Mouse (Mus musculus) layer of hippocampus, postnatal 14 days (tissue): ENCODE measurements around the gene Gsta2. TPM values are rescaled to one million over a fixed set of nuclear protein-coding genes. Genes with fewer than 3 reads are reported as not detected.

Experiments
- DNase-seq, 2 experiments: peaks; one replicate each; pipeline ENCODE4 v3.0.0; 2021 to 2022; ENCODE audit warnings: low spot score in 2 of 2, mixed read lengths in 1 of 2
- long read RNA-seq, 2 experiments: library from polyadenylated mRNA; stranded (forward); transcript quantifications; one replicate each; pipeline ENCODE4 v2.0.0; 2021
- total RNA-seq, 2 experiments: library from RNA; stranded (reverse); gene quantifications; 2 replicates each; pipeline ENCODE4 v1.2.3; 2021

Gsta2 gene
- total RNA-seq, result not detected
- long read RNA-seq, experiment 1, result 0 reads
- long read RNA-seq, experiment 2, partial matches to known transcripts, result 0 of 2 reads
- long read RNA-seq, experiment 2, other reads (novel, unspliced or antisense), result 2 of 2 reads

DNA sequence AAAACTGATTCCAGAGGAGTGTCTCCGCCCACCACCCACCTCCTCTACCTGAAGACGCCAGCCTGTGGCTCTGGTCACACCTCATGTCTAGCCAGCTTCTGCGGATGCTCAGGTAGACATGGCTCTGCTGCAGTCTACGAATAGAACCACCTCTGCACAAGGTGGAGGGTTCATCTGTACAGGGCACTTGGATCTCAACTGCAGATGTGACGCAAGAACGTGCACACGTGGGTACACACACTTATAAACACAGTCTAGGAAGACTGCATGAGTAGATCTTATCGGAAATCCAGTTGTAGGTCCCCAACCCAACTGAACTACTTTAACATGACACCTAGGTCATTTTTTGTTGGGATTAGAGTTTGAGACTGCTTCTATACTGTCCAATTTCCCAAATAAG, at the start of gene Gsta2:
Gene Gsta2 (minus strand): TSS at position 178 of the 400 bp plus-strand sequence.
- DNase-seq, result no peak

DNA sequence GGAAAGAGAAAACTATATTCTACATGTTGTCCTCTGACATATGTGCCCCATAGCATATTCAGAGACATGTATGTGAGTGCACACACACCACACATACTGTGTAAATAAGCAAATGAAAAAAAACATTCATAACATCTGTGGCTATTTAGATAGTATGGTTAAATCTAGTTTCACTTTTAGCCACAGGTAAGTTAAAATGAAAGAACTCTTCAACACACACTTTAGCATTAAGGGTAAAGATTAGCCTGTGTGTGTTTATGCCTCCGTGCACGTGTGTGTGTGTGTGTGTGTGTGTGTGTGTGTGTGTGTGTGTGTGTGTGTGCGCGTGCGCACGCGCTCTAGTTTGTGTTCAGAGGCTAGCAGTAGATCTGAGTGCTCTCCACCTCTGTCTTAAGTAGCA, 46.0 kb upstream of the Gsta2 start:
- no peak for DNase-seq

DNA sequence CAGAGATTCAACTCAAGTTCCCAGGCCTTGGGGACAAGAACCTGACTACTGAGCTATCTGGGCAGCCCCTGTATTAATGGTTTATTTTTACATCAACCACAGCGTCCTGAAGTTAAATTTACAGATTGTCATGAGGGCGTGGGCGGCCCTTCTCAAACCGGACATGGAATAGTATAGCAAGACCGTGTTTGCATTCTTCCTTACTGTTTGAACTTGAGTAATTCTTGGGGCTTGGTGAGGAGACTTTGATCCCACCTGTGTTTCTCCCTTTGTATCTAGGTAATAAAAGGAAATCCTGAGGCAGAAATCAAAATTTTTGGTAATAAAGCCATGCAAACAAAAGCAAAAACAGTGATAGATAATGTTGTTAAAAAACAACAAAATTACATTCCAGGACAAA, 45.0 kb upstream of the Gsta2 start:
- DNase-seq, result no peak

DNA sequence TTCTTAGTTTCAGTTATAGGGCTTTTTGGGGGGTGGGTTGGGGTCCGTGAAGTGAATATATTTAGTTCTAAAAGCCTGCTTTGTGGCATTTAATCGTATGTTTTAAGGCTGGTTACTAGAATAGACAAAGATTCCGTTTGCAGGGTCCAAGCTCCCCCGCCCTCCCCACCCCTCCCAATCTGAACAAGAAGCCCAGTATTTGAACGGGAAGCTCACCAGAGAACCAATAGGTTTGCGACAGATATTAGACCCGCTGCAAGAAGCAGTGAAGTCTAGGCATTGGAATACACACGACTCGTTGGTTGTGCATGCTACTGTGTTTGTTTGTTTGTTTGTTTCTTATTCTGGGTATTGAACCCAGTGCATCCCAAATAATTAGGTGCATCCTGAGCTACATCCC, 40.9 kb upstream of the Gsta2 start:
- DNase-seq, result no peak

DNA sequence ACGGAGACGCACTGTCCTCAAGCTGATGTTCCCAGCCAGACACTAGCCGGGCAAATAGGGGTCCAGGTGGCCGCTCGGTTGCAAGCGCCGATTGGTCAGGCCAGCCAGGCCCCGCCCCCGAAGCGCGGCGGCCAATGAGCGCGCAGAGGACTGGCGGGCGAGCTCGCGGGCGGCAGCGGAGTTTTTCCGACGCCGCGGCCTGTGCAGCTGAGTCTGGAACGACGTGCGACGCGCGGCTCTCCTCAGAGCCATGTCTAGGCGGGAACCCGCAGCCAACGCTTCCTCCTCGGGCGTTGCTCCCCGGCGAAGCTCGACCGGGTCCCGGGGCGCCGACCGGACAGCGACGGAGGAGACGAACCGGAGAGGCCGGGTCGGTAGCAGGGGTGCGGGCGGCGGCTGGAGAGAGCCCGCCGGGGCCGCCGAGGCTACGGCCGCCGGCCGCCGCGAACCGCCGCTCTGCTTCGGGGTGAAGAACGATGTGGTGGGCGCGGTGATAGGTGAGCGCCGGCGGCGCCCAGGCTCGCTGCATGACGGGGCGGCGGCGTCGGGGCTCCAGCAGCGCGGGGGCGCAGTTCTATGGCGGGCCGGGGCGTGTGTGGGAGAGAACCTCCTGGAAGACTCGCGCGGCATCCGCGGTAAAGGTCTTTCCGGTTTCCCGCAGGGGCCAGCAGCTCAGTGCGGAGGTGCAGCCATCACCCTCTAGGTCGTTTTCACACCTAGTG, 40.2 kb upstream of the Gsta2 start, which contains the start of gene Ddx43:
Gene Ddx43 (plus strand): TSS at position 148 of the 722 bp plus-strand sequence.
- peak; percentile 16 to 25 for DNase-seq

DNA sequence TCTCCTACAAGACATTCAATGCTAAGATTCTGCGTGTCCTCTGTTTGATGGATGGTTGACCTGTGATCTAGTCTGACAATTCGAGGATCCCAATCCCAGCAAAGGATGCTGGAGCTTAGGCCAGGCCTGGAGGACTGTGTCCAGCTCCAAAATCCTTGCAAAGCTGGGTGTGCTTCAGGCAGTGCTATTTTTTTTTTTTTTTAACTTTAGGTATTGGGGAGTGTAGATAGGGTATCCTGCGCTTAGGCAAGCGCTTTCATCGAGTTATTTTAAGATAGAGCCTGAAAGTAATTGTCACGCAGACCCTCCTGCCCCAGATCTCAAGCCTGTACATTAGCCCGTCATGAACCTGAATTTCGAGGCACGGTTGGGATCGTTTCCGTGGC, 39.6 kb upstream of the Gsta2 start:
- no peak for DNase-seq

DNA sequence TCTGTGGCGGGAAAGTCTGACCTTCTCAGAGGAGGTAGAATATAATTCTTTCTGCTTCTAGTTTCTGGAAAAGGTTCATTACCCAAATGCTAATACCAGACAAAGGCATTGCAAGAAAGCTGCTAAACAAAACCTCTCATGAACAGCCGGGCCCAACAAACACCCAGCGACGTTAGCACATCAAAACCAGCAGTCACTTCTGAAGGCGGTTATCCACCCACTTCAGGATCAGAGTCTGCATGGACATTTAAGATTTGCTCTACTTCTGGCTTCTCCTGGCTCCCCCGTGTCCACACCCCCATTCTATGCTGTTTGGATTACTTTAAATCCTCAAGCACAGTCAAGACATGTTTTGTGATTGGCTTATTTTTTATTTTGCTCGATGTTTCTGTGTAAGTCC, 39.0 kb upstream of the Gsta2 start:
- no peak for DNase-seq

DNA sequence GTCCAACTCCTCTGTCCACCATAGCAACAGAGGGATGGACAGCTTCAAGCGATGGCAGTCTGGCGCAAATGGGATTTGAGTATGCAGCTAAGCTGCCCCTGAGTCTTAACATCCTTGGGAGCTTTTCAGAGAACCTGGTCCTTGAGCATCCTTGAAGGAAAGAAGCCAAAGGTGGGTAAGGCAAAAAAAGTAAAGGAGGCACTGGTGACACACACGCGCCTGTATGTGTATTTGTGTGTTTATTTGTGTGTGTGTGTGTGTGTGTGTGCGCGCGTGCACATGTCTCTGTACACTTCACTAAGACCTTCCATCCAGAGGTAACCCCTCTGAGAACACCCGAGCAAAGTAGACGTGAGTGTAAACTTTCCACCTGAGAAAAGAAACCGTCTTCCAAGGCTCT, 38.2 kb upstream of the Gsta2 start:
- DNase-seq, result no peak

DNA sequence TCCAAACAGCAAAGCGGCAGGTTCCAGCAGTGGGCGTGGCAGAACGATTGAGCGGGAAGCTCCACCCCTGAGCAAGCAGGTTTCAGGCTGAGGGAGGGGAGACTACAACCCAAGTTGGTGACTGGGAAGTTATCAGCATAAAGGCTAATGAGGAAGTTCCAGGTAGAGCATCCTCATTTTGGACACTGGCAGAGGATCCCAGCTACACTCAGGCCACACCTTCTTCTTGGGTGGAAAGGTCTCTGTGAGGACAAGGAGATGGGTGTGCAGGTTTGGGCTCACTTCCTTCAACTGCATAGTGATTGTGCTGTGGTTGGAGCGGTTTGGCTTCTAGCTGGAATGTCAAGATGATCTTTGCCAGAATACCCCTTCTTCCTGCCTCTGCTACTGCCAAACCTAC, 34.4 kb upstream of the Gsta2 start:
- DNase-seq, result no peak

DNA sequence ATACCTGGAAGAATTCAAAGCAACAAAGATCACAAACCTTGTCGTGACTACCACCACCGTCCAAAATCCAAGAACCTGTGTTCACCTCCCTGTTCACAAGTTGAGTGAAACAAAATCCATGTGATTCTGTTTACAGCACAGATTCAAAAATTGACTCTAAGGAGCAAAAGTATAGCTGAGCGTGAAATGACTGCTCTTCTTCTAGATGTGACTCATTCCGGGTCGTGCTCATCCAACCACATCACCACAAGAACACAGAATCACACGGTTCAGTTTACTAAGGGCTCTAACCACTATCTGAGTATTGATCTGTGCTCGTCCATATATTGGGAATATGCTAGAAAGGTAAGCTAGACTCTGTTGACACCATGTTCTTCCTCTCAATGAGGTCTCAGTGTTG, 31.4 kb upstream of the Gsta2 start:
- no peak for DNase-seq

DNA sequence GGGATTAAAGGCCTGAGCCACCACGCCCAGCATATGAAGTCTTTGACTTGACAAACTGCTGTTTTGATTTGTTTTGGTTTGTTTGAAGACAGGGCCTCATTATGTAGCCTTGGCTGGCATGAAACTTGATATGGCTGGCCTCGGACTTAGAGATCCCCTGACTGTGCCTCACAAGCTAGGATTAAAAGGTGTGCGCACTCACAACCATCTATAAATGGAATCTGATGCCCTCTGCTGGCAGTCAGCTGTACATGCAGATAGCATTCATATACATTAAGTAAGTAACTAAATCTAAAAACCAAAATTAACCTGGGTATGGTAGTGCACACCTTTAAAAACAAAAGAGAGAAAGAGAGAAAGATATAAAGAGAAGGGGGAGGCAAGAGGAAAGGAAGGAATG, 30.3 kb upstream of the Gsta2 start:
- DNase-seq, result no peak

DNA sequence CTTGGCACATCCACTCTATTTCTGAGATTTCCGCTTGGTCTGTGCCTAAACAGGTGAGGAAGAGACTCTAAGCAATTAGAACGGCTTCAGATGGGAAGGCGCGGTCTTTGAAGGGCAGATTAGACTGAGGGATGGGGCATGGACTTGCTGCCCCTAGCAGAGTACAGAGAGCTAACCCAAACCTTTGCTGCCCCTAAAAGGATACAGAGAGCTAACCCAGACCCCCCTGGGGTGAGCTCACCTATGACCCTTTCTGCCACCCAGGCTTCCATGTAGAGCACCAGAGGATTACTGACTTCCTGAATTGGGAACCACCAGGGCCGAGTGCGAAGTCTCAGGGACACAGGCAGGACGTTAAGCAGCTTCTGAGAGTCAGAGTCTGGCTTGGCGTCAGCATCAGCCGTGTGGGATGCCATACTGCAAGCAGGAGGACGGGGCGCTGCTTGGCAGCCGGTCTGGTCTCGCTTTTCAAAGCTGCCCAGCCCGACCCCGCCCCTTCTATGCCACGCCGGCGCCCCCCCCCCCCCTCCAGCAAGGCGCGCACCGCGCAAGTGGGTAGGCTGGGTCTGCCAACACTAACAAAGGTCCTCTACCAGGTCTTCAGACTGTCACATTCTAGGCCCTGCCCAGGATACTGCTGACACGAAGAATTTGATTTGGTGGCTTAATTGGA, 22.7 kb upstream of the Gsta2 start, which contains the start of gene Ooep:
Gene Ooep (minus strand): TSS at position 613 of the 673 bp plus-strand sequence.
- peak; percentile 24 to 31 for DNase-seq

DNA sequence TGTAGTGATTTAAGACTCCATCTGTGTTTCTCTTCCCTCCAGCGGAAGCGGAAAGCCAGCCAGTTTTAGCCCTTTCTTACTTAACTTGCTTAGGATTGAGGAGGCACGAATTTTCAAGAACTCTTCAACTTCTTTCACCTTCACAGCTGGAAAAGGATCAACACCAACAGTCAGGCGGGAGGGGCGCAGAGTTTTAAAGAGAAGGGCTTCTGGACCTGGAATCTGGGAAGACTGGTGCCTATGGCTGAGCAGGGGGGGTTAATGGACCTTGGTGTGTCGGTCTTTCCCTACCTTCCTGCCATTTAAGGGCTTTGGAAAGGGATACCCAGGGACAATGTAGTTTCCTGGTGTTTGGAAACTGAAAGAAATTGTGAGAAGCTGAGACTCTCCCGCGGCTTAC, 22.0 kb upstream of the Gsta2 start:
- no peak for DNase-seq

DNA sequence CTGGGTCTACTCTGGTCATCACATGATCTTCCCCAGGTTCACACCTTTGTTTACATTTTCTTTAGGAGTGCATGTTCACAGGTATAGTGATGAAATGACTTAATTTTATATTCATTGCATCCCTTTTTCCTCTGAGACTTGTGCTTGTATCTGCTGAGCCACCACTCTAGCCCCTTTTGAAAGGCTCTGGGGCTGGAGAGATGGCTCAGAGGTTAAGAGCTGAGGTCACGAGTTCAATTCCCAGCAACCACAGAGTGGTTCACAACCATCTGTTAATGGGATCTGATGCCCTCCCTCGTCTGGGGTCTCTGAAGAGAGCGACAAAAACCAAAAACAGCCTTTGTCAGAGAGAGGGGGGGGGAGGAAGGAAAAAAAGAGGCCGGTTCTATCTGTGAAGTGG, 19.9 kb upstream of the Gsta2 start:
- DNase-seq, result no peak

DNA sequence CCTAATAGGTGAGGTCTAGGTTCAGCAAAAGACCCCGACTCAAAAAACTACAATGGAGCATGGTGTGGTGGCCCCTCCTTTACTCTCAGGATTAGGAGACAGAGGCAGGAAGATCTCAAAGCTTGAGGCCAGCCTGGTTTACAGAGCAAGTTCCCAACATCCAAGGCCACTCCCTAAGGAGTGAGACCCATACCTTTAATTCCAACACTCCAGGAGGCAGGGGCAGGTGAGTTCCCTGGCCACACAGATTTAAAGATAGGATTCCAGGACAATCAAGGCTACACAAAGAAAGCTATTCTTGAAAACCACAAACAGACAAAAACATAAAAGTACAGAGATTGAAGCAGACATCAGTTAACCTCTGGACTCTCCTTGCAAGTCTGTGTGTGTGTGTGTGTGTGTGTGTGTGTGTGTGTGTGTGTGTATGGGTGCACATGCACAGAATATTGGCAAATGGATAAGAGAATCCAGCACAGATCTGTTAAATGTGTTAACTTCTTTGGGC, 19.3 kb upstream of the Gsta2 start:
- no peak for DNase-seq

DNA sequence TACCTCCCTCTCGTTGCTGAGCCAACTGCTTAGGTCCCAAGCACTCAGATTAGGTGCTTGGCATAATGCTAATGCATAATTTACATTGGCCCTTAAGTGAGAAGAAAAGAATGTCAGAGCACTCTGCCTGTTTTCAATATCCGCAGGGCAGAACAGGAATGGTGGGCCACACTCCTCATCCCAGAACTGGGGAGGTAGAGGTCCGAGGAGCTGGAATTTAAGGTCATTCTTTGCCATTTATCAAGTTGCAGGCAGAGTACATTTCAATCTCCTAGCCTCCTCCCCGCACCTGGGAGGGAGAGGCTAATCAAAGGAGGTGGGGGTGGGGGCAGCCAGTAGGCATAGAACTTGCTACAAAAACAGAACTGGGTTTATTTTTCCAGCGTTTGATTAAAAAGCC, 18.8 kb upstream of the Gsta2 start:
- DNase-seq, result no peak

DNA sequence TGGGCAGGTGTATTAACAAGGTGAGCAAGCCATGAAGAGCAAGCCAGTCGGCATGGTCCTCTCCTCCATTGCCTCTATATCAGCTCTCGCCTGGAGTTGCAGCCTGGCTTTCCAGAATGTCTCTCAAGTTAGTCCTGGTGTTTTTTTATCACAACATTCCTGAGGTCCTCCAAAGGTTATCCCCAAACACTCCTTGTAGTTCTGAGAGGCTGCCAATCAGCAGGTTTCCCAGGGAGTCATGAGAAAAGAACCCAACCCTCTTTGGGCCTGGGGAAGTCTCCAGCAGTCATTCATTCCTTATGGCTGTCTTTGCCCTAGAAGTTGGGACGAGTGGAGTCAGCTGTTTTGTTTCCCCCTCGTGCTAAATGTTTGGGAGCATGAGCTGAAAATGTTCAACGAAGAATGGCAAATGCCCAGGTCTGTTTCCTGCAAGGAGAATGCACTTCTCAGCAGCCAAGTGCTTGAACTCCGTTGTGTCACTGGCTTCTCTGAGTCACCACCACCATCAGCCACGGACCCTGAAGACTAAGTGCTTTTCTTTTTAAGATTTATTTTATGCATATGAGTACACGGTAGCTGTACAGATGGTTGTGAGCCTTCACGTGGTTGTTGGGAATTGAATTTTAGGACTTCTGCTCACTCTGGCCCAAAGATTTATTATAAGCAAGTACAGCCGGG, 17.4 kb upstream of the Gsta2 start:
- no peak for DNase-seq

DNA sequence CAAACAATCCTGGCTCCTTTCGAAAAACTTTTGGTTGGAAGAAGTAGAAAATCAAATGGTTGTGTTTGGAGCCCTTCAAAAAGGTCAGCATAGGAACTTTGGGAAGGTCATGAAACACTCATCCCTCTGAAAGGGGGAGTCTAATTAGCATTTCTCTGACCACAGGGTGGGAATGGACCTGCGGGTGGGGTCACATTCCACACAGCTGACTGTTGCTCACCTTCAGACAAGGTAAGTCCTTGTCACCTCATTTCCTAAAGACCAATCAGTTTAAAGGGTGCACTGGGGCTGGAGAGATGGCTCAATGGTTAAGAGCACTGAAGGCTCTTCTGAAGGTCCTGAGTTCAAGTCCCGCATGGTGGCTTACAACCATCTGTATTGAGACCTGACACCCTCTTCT, 15.9 kb upstream of the Gsta2 start:
- no peak for DNase-seq

DNA sequence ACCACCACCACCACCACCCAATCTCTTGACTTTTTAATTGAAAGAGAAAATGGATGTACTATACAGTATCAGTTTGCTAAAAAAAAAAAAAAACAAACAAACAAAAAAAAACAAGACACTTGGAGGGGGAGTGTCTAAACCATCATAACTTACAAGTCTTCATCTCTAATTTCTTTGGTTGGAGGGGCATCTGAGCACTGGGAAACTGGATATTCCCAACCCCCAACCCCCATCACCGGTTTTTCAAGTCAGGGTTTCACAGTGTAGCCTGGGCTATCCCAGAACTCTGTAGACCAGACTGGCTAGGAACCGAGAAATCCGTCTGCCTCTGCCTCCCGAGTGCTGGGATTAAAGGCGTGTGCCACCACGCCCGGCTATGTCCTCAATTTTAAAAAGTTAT, 14.2 kb upstream of the Gsta2 start:
- DNase-seq, result no peak

DNA sequence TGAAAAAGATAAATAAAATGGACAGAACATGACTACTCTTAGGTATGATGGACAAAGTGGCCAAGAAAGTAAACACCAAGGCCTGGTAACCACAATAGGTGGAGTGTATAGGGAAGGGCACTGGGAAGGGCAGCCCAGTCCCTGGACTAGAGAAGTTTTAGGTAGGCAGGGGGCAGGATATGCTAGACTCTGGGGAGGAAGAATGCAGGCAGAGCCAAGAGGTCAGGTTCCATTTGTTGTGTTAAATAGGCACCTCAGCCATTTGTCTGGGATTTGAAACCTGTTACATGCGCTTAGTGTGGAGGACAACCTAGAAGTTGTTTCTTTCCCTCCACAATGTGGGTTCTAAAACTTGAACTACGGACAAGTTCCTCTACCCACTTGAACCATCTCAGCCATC, 13.8 kb upstream of the Gsta2 start:
- no peak for DNase-seq

DNA sequence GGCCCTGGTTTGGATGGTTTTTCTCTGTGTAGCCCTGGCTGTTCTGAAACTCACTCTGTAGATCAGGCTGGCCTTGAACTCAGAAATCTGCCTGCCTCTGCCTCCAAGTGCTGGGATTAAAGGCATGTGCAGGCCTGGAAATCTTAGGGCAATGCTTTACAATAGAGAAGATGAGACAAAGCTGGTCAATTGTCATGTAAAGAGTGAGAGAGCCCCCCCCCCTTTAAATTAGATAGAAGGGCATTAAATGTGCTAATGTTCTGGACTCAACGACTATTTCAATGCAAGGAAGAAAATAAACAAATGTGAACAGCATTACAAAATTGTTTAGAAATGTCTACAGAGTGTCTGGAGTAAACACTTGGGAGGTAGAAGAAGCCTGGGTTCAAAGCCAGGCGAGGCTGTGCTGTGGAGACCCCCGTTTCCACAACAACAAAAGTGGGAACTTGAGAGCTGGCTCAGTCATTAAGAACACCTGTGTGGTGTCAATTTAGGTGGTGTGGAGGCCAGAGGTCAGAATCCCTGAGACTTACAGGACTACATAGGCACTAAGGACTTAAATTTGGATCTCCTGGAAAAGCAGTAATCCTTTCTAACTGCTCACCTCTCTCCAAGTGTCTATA, 13.2 kb upstream of the Gsta2 start:
- DNase-seq, result no peak
